Mouse (Mus musculus) ES-Bruce4 (cell line): ENCODE data around the gene Mettl26. TPM values are rescaled to one million over a fixed set of nuclear protein-coding genes. Genes with fewer than 3 reads are reported as not detected.

ENCODE experiments used
- H3K27ac ChIP-seq: 2 replicates; pipeline ENCODE4 v1.5.1; 2012; ENCODE audit warnings: low read length, inconsistent platforms; ENCODE audit not compliant: insufficient read depth
- H3K27me3 ChIP-seq: 2 replicates; pipeline ENCODE4 v1.6.1; 2012; ENCODE audit warnings: mild to moderate bottlenecking, low read length, inconsistent platforms; ENCODE audit not compliant: control insufficient read depth, poor library complexity, insufficient read depth, severe bottlenecking
- H3K36me3 ChIP-seq: 2 replicates; pipeline ENCODE4 v1.6.1; 2012; ENCODE audit warnings: inconsistent platforms, mild to moderate bottlenecking, low read length, moderate library complexity; ENCODE audit not compliant: control insufficient read depth, poor library complexity, insufficient read depth, severe bottlenecking
- H3K4me1 ChIP-seq: one replicate; pipeline ENCODE4 v1.8.1; 2011; ENCODE audit warnings: low read length; ENCODE audit not compliant: control insufficient read depth, insufficient read depth
- H3K4me3 ChIP-seq: 2 replicates; pipeline ENCODE4 v1.5.1; 2011; ENCODE audit warnings: low read depth, mild to moderate bottlenecking, low read length
- H3K9ac ChIP-seq: 2 replicates; pipeline ENCODE4 v1.6.1; 2012; ENCODE audit warnings: low read depth, mild to moderate bottlenecking, inconsistent platforms; ENCODE audit not compliant: poor library complexity, severe bottlenecking
- H3K9me3 ChIP-seq: replicated peaks from 2 replicates; pipeline ENCODE4 v1.6.1; 2012; ENCODE audit warnings: mild to moderate bottlenecking, low read length, inconsistent platforms; ENCODE audit not compliant: control insufficient read depth, poor library complexity, insufficient read depth, severe bottlenecking
- CTCF ChIP-seq: IDR thresholded peaks from one replicate; pipeline ENCODE4 v1.8.1; 2011; ENCODE audit warnings: low read depth, low read length
- EP300 ChIP-seq: IDR thresholded peaks from 2 replicates; pipeline ENCODE4 v1.6.1; 2011; ENCODE audit warnings: low read depth, low read length; ENCODE audit not compliant: insufficient read depth
- POLR2A ChIP-seq: IDR thresholded peaks from one replicate; pipeline ENCODE4 v1.8.1; 2011; ENCODE audit warnings: low read length; ENCODE audit not compliant: insufficient read depth
- polyA plus RNA-seq: library from polyadenylated mRNA; stranded (reverse); fragments of >200 nt; gene quantifications from 2 replicates; pipeline ENCODE4 v1.2.4, GENCODE M21; 2011; ENCODE audit warnings: low read depth; ENCODE audit not compliant: missing spikeins, insufficient read depth, insufficient read length

Gene Mettl26
- polyA plus RNA-seq, 1 experiment = 32.6 TPM

- no peaks in the 10 kb centered on the region for H3K27me3 ChIP-seq
- H3K9ac ChIP-seq = no peak overlapping the region; the same call in 1 of the 2 replicates
- H3K4me3 ChIP-seq = no peak overlapping the region
- H3K9me3 ChIP-seq = no peaks in the 10 kb centered on the region
- TF ChIP-seq POLR2A (no peak), EP300 (no peak), CTCF (no peak)
- H3K27ac ChIP-seq = no peak overlapping the region
- no peaks in the 10 kb centered on the region for H3K36me3 ChIP-seq
- H3K4me1 ChIP-seq = peaks cover 3% of the 10 kb centered on the region
Measured at GRCm38 (mm10) chr17:25860229-25860628, 14.6 kb upstream of the Mettl26 start.

- peak within 1 kb of the TSS; percentile 66 for H3K9ac ChIP-seq
- H3K36me3 ChIP-seq = no peaks in the 10 kb centered on the region
- no peak within 1 kb of the TSS for H3K27ac ChIP-seq
- no peaks in the 10 kb centered on the region for H3K9me3 ChIP-seq
- H3K27me3 ChIP-seq = no peaks in the 10 kb centered on the region
- peak within 1 kb of the TSS; percentile 83 for H3K4me3 ChIP-seq
- peaks cover 3% of the 10 kb centered on the region for H3K4me1 ChIP-seq
- peak; percentile 33 for TF ChIP-seq POLR2A
- TF ChIP-seq CTCF = no peak
- TF ChIP-seq EP300 = 0 out of 2 replicates have a peak, but pooled peaks have one; percentile 60
Measured at GRCm38 (mm10) chr17:25860832-25861703, 13.8 kb upstream of the Mettl26 start, which contains the start of gene Wdr90. TSS of gene Wdr90 (minus strand) at chr17:25861501.

DNA sequence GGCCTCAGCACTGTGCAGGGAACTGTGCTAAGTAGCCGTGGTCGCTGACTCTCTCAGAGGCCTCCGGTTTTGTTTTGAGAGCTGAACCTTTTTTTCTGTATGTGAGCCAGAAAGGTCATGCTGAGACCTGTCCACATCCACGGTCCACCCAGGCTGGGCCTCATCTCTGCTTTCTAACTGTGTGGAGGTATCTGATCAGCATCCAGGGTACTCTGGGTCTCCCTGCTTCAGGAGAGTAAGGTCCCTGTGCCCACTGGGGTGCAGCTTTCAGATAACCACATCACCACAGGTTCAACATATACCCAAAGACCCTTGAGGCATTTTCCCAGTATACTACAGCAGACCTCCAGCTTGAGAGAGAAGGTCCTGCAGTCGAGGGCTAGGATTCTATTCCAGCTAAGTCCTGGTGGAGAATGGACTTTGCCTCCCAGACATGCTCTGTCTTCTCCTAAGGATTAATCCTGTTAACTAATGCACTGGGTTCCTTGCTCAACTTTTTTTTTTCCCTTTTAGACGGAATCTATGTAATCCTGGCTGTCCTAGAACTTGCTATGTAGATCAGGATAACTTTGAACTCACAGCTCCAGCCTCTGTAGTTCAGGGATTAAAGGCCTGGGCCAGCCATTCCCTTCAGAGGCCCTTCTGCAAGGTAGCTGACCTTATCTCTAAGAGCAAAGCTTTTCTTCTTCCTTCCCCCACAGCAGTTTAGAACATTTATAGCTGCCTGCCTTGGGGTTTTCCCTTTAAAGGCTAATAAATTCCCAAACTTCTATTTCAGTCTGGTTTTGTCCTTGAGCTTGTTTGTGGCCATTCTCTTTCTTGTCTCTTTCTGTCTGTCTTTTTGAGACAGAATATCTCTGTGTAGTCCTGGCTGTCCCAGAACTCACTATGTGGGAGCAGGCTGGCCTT lies 12.9 kb upstream of the Mettl26 start:
- no peak overlapping the region for H3K27ac ChIP-seq
- H3K4me1 ChIP-seq = peaks cover 3% of the 10 kb centered on the region
- TF ChIP-seq CTCF = no peak
- no peak for TF ChIP-seq POLR2A
- no peak for TF ChIP-seq EP300

GRCm38 (mm10) chr17:25863681-25864080 lies 11.2 kb upstream of the Mettl26 start:
- TF ChIP-seq EP300 (no peak), CTCF (no peak), POLR2A (no peak)
- Histone ChIP-seq H3K9ac (no peak overlapping the region), H3K27me3 (no peaks in the 10 kb centered on the region), H3K27ac (no peak overlapping the region), H3K9me3 (no peaks in the 10 kb centered on the region), H3K36me3 (no peaks in the 10 kb centered on the region), H3K4me1 (peaks cover 3% of the 10 kb centered on the region), H3K4me3 (no peak overlapping the region)

More for the DNA sequence above, 12.9 kb upstream of the Mettl26 start:
- Histone ChIP-seq H3K9ac (peak overlapping the region; percentile 66), H3K4me3 (peak overlapping the region; percentile 83), H3K36me3 (no peaks in the 10 kb centered on the region), H3K27me3 (no peaks in the 10 kb centered on the region), H3K9me3 (no peaks in the 10 kb centered on the region)

GRCm38 (mm10) chr17:25864311-25864710 lies 10.6 kb upstream of the Mettl26 start:
- H3K36me3 ChIP-seq = no peaks in the 10 kb centered on the region
- no peak overlapping the region for H3K4me3 ChIP-seq
- H3K9me3 ChIP-seq = no peaks in the 10 kb centered on the region
- H3K4me1 ChIP-seq = peaks cover 3% of the 10 kb centered on the region
- H3K27me3 ChIP-seq = no peaks in the 10 kb centered on the region
- no peak overlapping the region for H3K9ac ChIP-seq
- no peak overlapping the region for H3K27ac ChIP-seq
- TF ChIP-seq CTCF (no peak), POLR2A (no peak), EP300 (no peak)
